Mouse (Mus musculus) stomach, embryonic 16.5 days (tissue): Measurements from ENCODE around the gene Lce3f. TPM values are rescaled to one million over a fixed set of nuclear protein-coding genes. Genes with fewer than 3 reads are reported as not detected.

Experiments
- ATAC-seq: fragments of 200-750 bp; cut with Nextera tagmentation; 2 replicates; pipeline ENCODE4 v1.8.0; 2017; ENCODE audit warnings: moderate number of reproducible peaks, moderate TSS enrichment; ENCODE audit not compliant: insufficient read depth, low FRiP score
- H3K27ac ChIP-seq: fragments of 300-500 bp; sonication (generic); 2 replicates; pipeline ENCODE4 v1.5.1; 2014; ENCODE audit warnings: low read length
- H3K27me3 ChIP-seq: fragments of 300-500 bp; sonication (generic); 2 replicates; pipeline ENCODE4 v1.6.1; 2014; ENCODE audit warnings: low read length, control low read depth, mixed read lengths; ENCODE audit not compliant: control insufficient read depth, insufficient read depth
- H3K36me3 ChIP-seq: fragments of 300-500 bp; sonication (generic); 2 replicates; pipeline ENCODE4 v1.6.1; 2014; ENCODE audit warnings: low read length; ENCODE audit not compliant: control insufficient read depth, insufficient read depth
- H3K4me1 ChIP-seq: fragments of 300-500 bp; sonication (generic); 2 replicates; pipeline ENCODE4 v1.6.1; 2014; ENCODE audit warnings: low read length, control low read depth, mixed read lengths; ENCODE audit not compliant: control insufficient read depth, insufficient read depth
- H3K4me2 ChIP-seq: fragments of 300-500 bp; sonication (generic); 2 replicates; pipeline ENCODE4 v1.6.1; 2014; ENCODE audit warnings: low read depth, low read length, mixed read lengths
- H3K4me3 ChIP-seq: fragments of 300-500 bp; sonication (generic); replicated peaks from 2 replicates; pipeline ENCODE4 v1.5.1; 2014; ENCODE audit warnings: mild to moderate bottlenecking, low read length
- H3K9ac ChIP-seq: fragments of 300-500 bp; sonication (generic); 2 replicates; pipeline ENCODE4 v1.6.1; 2014; ENCODE audit warnings: low read length
- H3K9me3 ChIP-seq: fragments of 300-500 bp; sonication (generic); replicated peaks from 2 replicates; pipeline ENCODE4 v1.6.1; 2016; ENCODE audit warnings: low read length, control low read depth; ENCODE audit not compliant: control insufficient read depth
- WGBS: fragments of 180-500 bp; shearing (Covaris S2); extraction: QIAGEN DNeasy Blood & Tissue Kit; methylation state at CpG from one replicate; pipeline ENCODE4 v1.1.7; 2014; 5-methylcytosine and 5-hydroxymethylcytosine counted together
- polyA plus RNA-seq: library from polyadenylated mRNA; unstranded; fragments of >200 nt; fragmentation: Nextera tagmentation; extraction: Ambion mirVana; gene quantifications from 2 replicates; pipeline ENCODE4 v1.2.1, GENCODE M21; 2015

The Lce3f gene
- polyA plus RNA-seq = 25.6 and 36.2 TPM in 2 replicates

- no peak for ATAC-seq
- H3K4me1 ChIP-seq = no peaks in the 10 kb centered on the region
Measured at GRCm38 (mm10) chr3:92991926-92992325, at the start of gene Lce3f. Lce3f (plus strand) TSS chr3:92992226.

GRCm38 (mm10) chr3:92944186-92944585, 47.8 kb upstream of the Lce3f start, which contains the start of gene Lce3c:
Lce3c (plus strand) TSS chr3:92944486.
- Histone ChIP-seq H3K27me3 (no peaks in the 10 kb centered on the region), H3K27ac (no peak within 1 kb of the TSS), H3K4me3 (no peak within 1 kb of the TSS), H3K9ac (no peak within 1 kb of the TSS), H3K4me1 (no peaks in the 10 kb centered on the region), H3K36me3 (no peaks in the 10 kb centered on the region), H3K4me2 (no peak within 1 kb of the TSS), H3K9me3 (no peaks in the 10 kb centered on the region)
- WGBS = 62% methylated on average over 1 of the region's 1 CpGs
- ATAC-seq = no peak

More at GRCm38 (mm10) chr3:92991926-92992325, at the start of gene Lce3f:
- Histone ChIP-seq H3K9ac (no peak within 1 kb of the TSS), H3K27ac (no peak within 1 kb of the TSS), H3K4me2 (no peak within 1 kb of the TSS), H3K36me3 (no peaks in the 10 kb centered on the region), H3K9me3 (no peaks in the 10 kb centered on the region), H3K4me3 (no peak within 1 kb of the TSS), H3K27me3 (no peaks in the 10 kb centered on the region)

GRCm38 (mm10) chr3:92957090-92957489, 34.9 kb upstream of the Lce3f start, which contains the start of gene Lce3d:
Lce3d (plus strand) TSS chr3:92957390.
- Histone ChIP-seq H3K27ac (no peak within 1 kb of the TSS), H3K9ac (no peak within 1 kb of the TSS), H3K4me2 (no peak within 1 kb of the TSS), H3K9me3 (no peaks in the 10 kb centered on the region), H3K4me1 (no peaks in the 10 kb centered on the region), H3K27me3 (no peaks in the 10 kb centered on the region), H3K36me3 (no peaks in the 10 kb centered on the region), H3K4me3 (no peak within 1 kb of the TSS)
- WGBS = 93% methylated on average over 1 of the region's 1 CpGs
- no peak for ATAC-seq

- Histone ChIP-seq H3K9me3 (no peaks in the 10 kb centered on the region), H3K9ac (no peak within 1 kb of the TSS), H3K36me3 (no peaks in the 10 kb centered on the region), H3K27ac (no peak within 1 kb of the TSS), H3K27me3 (no peaks in the 10 kb centered on the region), H3K4me1 (no peaks in the 10 kb centered on the region), H3K4me2 (no peak within 1 kb of the TSS), H3K4me3 (no peak within 1 kb of the TSS)
- ATAC-seq = no peak
- WGBS = 71% methylated on average over 2 of the region's 2 CpGs
Measured at GRCm38 (mm10) chr3:92966761-92967160, 25.3 kb upstream of the Lce3f start, which contains the start of gene Lce3e. Lce3e (plus strand) TSS chr3:92967061.

- H3K4me2 ChIP-seq = no peak overlapping the region
Measured at GRCm38 (mm10) chr3:92978484-92978883, 13.5 kb upstream of the Lce3f start.

GRCm38 (mm10) chr3:92998691-92999090, 6.7 kb downstream of the Lce3f start:
- H3K36me3 ChIP-seq = no peaks in the 10 kb centered on the region
- no peak overlapping the region for H3K4me3 ChIP-seq
- no peak overlapping the region for H3K4me2 ChIP-seq
- ATAC-seq = peak; percentile 73; the same call in 1 of the 2 replicates
- no peak overlapping the region for H3K9ac ChIP-seq
- H3K27ac ChIP-seq = no peak overlapping the region
- H3K9me3 ChIP-seq = no peaks in the 10 kb centered on the region
- 3% methylated on average over 7 of the region's 7 CpGs for WGBS
- H3K4me1 ChIP-seq = no peaks in the 10 kb centered on the region
- no peaks in the 10 kb centered on the region for H3K27me3 ChIP-seq

More at GRCm38 (mm10) chr3:92978484-92978883, 13.5 kb upstream of the Lce3f start:
- Histone ChIP-seq H3K4me1 (no peaks in the 10 kb centered on the region), H3K9ac (no peak overlapping the region), H3K4me3 (no peak overlapping the region), H3K9me3 (no peaks in the 10 kb centered on the region), H3K27me3 (no peaks in the 10 kb centered on the region), H3K36me3 (no peaks in the 10 kb centered on the region), H3K27ac (no peak overlapping the region)
- no peak for ATAC-seq
- 69% methylated on average over 2 of the region's 2 CpGs for WGBS

GRCm38 (mm10) chr3:93000621-93001020, 8.6 kb downstream of the Lce3f start:
- H3K4me2 ChIP-seq = no peak overlapping the region
- H3K4me1 ChIP-seq = no peaks in the 10 kb centered on the region
- H3K9ac ChIP-seq = no peak overlapping the region
- 66% methylated on average over 3 of the region's 3 CpGs for WGBS
- no peak overlapping the region for H3K27ac ChIP-seq
- no peaks in the 10 kb centered on the region for H3K9me3 ChIP-seq
- H3K4me3 ChIP-seq = no peak overlapping the region
- no peaks in the 10 kb centered on the region for H3K27me3 ChIP-seq
- no peaks in the 10 kb centered on the region for H3K36me3 ChIP-seq
- ATAC-seq = no peak

GRCm38 (mm10) chr3:93002843-93003242, 10.8 kb downstream of the Lce3f start:
- Histone ChIP-seq H3K27ac (no peak overlapping the region), H3K4me1 (no peaks in the 10 kb centered on the region), H3K9me3 (no peaks in the 10 kb centered on the region), H3K4me2 (no peak overlapping the region), H3K27me3 (no peaks in the 10 kb centered on the region), H3K36me3 (no peaks in the 10 kb centered on the region), H3K4me3 (no peak overlapping the region), H3K9ac (no peak overlapping the region)
- ATAC-seq = no peak
- 73% methylated on average over 4 of the region's 4 CpGs for WGBS

GRCm38 (mm10) chr3:93014378-93014801, 22.4 kb downstream of the Lce3f start:
- H3K36me3 ChIP-seq = no peaks in the 10 kb centered on the region
- no peaks in the 10 kb centered on the region for H3K9me3 ChIP-seq
- no peaks in the 10 kb centered on the region for H3K27me3 ChIP-seq
- H3K27ac ChIP-seq = no peak overlapping the region
- under 1% methylated on average over 24 of the region's 24 CpGs for WGBS
- H3K4me2 ChIP-seq = peak overlapping the region; percentile 82
- ATAC-seq = peak; percentile 47; the same call in 1 of the 2 replicates
- H3K4me1 ChIP-seq = no peaks in the 10 kb centered on the region
- H3K9ac ChIP-seq = peak overlapping the region; percentile 63
- peak overlapping the region; percentile 49 for H3K4me3 ChIP-seq
